Mouse (Mus musculus): Measurements from ENCODE around the gene Rps25.
"Not testable (repeated sequence)": the region's sequence is repeated elsewhere in the genome, so short reads cannot be mapped to it uniquely, and the experiment has no call there.

Rps25 gene

GRCm38 (mm10) chr9:44401081-44401480 lies 5.9 kb upstream of the Rps25 start:
- no peak for DNase-seq (ENCODE audit: low read depth)

DNA sequence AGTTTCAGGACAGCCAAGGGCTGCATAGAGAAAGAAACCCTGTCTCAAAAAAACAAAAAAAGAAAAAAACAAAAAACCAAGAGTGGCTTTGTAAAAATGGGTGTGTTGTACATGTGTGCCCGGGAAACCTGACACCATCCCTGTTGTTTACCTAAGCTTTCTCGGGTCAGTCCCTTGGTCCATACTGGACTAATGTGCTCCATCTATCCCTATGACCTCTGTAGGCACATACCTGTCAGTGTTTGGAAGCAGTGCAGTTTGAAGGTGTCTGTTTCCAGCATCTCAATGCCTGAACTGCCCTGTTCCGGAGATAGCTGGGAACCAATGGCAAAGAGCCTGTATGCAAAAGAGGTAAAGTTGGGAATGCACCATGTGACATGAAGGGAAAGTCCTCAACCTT lies 1.9 kb upstream of the Rps25 start:
- no peak for DNase-seq (ENCODE audit: low read depth)

DNA sequence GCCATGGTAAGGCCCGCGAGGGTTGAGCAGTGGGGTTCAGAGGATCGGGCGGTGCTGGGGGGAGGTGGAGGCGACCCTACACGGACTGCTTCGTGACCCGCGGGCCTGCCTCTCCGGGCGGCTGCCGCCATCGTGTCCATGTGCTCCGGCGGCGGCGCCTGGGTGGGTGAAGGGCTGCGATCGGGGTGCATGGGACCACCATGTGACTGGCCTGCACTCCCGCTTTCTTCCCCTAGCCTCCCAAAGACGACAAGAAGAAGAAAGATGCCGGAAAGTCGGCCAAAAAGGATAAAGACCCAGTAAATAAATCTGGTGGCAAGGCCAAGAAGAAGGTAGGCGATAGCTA lies 786 bp downstream of the Rps25 start:
- DNase-seq (ENCODE audit: low read depth) = no peak

DNA sequence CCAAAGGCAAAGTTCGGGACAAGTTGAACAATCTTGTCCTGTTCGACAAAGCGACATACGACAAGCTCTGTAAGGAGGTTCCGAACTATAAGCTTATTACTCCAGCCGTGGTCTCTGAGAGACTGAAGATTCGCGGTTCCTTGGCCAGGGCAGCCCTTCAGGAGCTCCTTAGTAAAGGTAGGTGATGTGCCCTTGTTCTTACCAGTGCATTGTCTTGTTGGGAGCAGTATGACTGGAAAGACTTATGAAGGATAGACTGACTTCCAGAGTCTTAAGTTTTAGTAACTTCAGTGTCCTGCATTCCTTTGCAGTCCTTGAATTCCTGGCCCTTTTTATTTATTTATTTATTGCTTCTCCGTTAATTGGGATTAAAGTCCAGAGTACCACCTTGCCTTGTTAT lies 1.8 kb downstream of the Rps25 start:
- DNase-seq (ENCODE audit: low read depth) = not testable (repeated sequence)

DNA sequence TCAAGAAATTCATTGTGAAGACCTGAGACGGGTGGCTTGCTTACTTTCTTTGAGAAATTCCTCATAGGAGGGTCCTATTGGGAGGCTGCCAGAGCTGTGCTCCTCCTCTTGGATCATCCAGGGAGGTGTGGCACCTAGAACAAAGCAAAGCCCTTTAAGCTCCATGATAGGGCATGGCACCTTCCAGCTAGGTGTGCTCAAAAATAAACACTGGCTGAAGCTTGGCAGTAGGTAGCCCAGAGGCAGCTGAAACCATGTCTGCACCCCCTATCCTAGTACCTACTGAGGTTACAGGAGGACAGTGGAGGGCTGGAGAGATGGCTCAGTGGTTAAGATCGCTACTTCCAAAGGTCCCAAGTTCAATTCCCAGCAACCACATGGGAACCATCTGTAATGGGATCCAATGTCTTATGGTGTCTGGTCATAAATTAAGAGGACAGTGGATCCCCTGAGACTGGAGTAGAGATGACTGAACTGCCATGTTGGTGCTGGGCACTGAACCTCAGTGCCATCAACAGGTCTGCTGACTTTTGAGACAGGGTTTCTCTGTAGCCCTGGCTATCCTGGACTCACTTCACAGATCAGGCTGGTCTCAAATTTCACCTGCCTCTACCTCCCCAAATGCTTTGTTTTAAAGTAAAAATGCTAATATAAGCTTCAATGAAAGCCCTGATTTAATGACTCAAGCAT lies 3.9 kb downstream of the Rps25 start:
- DNase-seq (ENCODE audit: low read depth) = no peak

DNA sequence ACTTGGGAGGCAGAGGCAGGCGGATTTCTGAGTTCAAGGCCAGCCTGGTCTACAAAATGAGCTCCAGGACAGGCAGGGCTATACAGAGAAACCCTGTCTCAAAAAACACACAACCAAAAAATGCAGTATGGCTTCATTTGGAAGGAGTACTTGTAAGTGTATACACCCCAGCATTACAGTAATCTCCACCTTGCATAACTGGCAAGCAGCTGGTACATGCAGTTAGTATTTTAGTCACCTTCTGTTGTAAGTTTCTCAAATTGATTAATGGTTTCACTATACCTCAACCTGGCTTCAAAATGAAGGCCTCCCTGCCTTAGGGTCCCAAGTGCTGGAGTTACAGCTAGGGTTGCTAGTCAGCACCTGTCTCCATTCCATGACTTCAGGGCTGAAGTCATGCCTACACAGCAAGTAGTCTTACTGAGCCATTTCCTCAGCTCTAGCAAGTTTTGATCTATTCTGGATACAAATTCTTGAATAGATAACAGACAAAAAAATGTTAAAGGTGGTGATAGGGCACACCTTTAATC lies 4.7 kb downstream of the Rps25 start:
- no peak for DNase-seq (ENCODE audit: low read depth)

GRCm38 (mm10) chr9:44412306-44412705 lies 5.4 kb downstream of the Rps25 start:
- no peak for DNase-seq (ENCODE audit: low read depth)

DNA sequence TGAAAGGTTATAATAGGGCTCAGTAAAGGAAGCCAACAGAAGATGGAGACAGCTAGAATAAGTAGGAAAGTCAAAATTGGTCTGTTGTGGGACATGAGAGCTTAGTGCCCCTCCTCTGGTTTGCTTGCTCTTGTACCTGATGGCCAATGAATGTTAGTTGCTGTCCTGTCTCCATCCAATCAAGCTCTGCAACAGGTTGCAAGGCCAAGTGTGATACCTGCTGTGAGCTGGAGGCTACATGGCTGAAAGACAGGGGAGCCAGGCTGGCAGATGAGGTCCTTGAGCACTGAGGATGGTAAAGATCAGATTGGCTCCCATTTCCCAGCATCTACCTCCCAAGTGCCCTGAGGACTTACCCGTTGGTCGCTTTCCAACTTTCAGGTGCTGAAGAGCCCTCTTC lies 5.8 kb downstream of the Rps25 start:
- no peak for DNase-seq (ENCODE audit: low read depth)

- DNase-seq (ENCODE audit: low read depth) = no peak
Measured at GRCm38 (mm10) chr9:44417156-44417891, 10.4 kb downstream of the Rps25 start.

- peak; percentile 94 for DNase-seq (ENCODE audit: low read depth)
Measured at GRCm38 (mm10) chr9:44417892-44418363, 11.0 kb downstream of the Rps25 start.

- no peak for DNase-seq (ENCODE audit: low read depth)
Measured at GRCm38 (mm10) chr9:44418519-44419385, 11.8 kb downstream of the Rps25 start, which contains the start of gene Ccdc84. Ccdc84 (minus strand) TSS chr9:44418569.

DNA sequence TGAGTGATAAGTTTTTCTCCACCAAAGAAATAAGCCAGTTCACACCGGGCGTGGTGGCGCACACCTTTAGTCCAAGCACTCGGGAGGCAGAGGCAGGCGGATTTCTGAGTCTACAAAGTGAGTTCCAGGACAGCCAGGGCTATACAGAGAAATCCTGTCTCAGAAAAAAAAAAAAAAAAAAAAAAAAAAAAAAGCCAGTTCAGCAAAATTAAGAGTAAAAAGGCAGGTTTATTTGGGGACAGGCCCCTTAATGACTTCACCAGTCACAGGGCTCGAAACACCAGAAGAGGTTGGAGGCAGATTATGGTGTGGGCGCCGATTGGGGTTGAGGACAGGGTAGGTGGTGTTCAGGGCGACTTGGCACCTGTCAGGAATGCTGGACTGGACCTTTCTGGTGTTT lies 12.8 kb downstream of the Rps25 start:
- not testable (repeated sequence) for DNase-seq (ENCODE audit: low read depth)

- no peak for DNase-seq (ENCODE audit: low read depth)
Measured at GRCm38 (mm10) chr9:44420280-44420898, 13.4 kb downstream of the Rps25 start.

DNA sequence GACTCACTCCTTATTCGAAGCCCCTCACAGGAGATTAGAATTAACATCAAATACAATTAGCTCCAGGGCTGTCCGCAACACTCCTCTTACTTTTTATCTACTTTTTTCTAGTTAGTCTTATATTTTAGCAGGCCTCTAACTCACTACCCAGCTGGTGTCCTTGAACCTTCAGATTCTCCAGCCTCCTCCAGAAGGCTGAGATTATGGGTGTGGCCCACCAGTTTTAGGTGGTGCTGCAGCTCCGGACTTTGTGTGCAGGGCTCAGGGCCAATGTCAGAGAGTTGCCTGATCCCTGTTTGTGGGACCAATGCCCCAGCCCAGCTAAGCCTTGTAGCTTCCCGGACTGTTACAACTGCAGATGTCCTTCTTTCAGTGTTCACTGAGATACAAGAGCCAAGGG lies 16.6 kb downstream of the Rps25 start:
- no peak for DNase-seq (ENCODE audit: low read depth)

GRCm38 (mm10) chr9:44432577-44433185 lies 25.7 kb downstream of the Rps25 start:
- no peak for DNase-seq (ENCODE audit: low read depth)

DNA sequence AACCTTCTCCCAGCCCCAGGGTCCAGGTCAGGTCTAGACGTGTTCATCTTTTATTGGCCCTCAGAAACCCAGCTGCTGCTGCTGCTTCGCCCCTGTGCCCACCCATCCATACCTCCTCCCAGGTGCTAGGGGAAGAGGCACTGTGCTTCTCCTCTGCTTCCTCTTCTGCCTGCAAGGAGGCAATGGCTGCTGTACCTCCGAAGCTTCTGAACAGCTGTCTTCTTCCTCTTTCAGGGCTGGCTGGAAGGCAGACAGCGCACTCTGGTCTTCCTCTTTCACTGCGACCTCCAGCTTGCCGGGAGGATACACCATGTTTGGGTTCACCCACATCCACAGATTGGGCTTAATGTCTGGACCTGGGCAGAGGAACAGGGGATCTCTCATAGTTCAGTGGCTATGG lies 28.8 kb downstream of the Rps25 start:
- no peak for DNase-seq (ENCODE audit: low read depth)

GRCm38 (mm10) chr9:44440961-44441360 lies 34.0 kb downstream of the Rps25 start, which contains the start of gene Foxr1:
Foxr1 (minus strand) TSS chr9:44441136.
- DNase-seq (ENCODE audit: low read depth) = no peak

- not testable (repeated sequence) for DNase-seq (ENCODE audit: low read depth)
Measured at GRCm38 (mm10) chr9:44444402-44445025, 37.6 kb downstream of the Rps25 start.

DNA sequence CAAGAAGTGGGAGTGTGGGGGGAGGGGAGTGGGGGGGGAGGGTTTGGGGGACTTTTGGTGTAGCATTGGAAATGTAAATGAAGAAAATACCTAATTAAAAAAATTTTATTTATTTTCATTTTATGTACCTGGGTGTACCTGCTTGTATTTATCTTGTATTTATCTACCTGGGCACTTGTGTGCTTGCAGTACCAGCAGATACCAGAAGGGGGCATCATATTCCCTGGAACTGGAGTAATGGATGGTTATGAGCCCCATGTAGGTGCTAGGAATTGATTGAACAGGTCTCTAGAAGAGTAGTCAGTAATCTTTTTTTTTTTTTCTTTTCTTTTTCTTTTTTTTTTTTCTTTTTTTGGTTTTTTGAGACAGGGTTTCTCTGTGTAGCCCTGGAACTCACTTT lies 43.4 kb downstream of the Rps25 start:
- no peak for DNase-seq (ENCODE audit: low read depth)

GRCm38 (mm10) chr9:44454132-44454890 lies 47.4 kb downstream of the Rps25 start:
- peak; percentile 87 for DNase-seq (ENCODE audit: low read depth)

Data from NIH3T3 (cell line).